Mouse (Mus musculus) natural killer cell, adult 2 months (primary cell): ENCODE measurements around the gene Wdr90.

ENCODE experiments used
- DNase-seq, 2 experiments: peaks; one replicate each; pipeline ENCODE4 v3.0.0; 2022; ENCODE audit warnings: low spot score in 2 of 2

Wdr90 gene

DNA sequence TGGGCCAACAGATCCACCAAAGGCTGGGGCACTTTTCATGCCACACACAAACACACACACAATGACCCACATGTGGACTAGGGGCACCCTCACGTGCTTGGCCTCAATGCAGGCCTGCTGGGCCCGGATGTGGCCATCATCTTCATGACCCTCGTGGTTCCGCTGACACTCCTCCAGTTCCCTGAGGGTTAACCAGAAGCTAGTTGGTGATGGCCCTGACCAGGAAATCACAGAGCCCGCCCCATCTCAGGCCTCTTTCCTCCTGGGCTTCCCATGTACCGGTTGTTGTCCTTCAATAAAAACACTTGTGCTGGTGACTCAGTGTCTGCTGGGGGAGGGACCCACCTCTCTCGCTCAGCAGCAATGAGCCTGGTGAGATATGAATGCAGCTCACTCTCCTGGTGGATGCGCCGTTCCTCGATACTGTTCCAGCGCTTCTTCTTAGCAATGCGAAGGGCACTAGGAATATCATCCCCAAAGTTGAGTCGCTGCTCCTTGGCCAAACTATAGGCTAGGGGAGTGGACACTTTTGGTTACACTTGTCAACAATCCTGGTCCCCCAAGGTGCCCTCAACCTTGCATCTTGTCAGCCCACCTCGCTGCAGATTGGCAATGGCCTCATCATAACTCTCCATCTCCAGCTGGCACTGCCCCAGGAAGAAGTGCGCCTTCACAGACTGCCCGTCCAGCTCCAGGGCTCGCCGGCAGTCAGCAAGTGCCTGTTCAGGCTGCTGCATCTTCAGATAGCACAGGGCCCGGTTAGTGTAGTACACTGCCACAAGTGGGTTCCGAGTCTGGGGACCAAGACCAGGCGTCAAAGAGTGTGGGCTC is 29.6 kb downstream of the Wdr90 start:
- no peak for DNase-seq

DNA sequence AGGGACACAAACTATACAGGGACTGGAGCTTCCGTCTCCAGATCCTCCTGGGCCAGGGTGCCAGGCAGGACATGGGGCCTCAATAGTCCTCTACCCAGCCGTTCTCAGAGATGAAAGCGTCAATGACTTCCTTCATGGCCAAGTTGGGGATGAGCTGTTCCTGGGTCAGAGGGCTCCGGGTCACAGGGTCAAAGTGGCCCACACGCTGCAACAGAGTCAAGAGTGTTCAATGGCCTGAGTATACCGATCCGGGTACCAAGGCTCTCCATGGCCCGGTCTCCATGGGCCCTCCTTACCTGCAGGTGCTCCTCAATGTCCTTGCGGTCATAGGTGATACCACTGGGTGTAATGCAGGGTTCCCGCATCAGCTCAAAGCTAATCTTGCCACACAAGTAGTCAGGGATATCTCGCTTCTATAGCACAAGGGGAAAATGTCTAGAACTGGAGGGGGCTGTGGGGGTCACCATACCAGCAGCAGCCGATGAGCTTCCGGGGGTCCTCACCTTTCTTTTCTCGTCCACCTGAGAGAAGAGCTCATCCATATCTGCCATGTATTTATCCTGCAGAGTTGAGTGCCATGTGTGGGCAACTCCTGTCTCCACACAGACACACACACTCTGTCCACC is 30.4 kb downstream of the Wdr90 start:
- DNase-seq = no peak

- DNase-seq = no peak
Measured at GRCm38 (mm10) chr17:25830200-25830753, 31.0 kb downstream of the Wdr90 start.

GRCm38 (mm10) chr17:25829558-25830017 is 31.7 kb downstream of the Wdr90 start:
- no peak for DNase-seq

GRCm38 (mm10) chr17:25828712-25829557 is 32.4 kb downstream of the Wdr90 start, which contains the start of gene Jmjd8:
Gene Jmjd8 (plus strand): TSS chr17:25828867.
- peak; percentile 53 to 56 for DNase-seq

GRCm38 (mm10) chr17:25828223-25828594 is 33.1 kb downstream of the Wdr90 start:
- no peak for DNase-seq

- no peak for DNase-seq
Measured at GRCm38 (mm10) chr17:25827546-25828222, 33.6 kb downstream of the Wdr90 start.

DNA sequence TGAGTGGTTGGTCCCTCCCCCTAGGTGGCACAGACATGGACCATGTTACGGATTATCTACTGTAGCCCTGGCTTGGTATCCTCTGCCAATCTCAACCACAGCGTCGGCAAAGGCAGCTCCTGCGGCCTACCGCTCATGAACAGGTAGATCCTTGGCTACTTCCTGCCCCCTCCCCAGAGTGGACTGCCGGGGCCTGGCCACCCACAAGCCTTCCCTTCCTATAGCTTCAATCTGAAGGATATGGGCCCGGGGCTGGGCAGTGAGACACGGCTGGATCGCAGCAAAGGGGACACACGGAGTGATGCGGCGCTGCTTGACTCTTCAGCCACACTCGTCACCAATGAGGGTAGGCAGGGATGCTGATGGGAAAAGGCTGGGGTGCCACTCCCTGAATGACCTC is 34.3 kb downstream of the Wdr90 start:
- no peak for DNase-seq

DNA sequence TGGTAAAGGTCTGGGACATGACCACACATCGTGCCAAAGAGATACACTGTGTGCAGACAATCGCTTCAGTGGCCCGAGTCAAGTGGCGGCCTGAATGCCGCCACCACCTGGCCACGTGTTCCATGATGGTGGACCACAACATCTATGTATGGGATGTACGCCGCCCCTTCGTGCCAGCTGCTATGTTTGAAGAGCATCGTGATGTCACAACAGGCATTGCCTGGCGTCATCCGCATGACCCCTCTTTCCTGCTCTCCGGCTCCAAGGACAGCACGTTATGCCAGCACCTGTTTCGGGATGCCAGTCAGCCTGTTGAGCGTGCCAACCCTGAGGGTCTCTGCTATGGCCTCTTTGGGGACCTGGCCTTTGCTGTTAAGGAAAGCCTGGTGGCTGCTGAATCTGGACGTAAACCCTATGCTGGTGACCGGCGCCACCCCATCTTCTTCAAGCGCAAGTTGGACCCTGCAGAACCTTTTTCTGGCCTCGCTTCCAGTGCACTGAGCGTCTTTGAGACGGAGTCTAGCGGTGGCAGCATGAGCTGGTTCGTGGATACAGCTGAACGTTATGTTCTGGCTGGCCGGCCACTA is 35.2 kb downstream of the Wdr90 start:
- DNase-seq = no peak

GRCm38 (mm10) chr17:25825311-25825710 is 36.0 kb downstream of the Wdr90 start:
- DNase-seq = no peak

- no peak for DNase-seq
Measured at GRCm38 (mm10) chr17:25824362-25825142, 36.7 kb downstream of the Wdr90 start.

DNA sequence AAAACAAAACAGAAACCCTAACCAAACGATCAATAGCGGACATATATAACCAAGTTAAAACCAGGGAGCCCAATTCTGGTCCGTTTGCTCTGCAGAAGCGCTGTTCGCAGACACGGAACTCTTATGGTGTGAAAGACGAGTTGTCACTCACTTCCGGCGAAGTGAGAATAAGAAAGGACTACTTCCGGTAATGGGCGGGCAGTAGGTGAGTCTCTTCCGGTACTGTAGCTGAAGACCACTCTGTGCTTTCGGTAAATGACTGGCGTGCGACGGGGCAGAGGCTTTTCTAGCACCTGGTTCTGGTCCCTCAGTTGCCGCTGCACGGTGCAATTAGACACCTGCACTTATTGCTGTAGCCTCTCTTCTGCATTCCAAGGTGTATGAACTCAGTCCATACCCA is 37.8 kb downstream of the Wdr90 start, which contains the start of gene Wdr24:
Gene Wdr24, plus strand, starts transcription at position 176 of the 400 bp plus-strand sequence.
- DNase-seq = peak; percentile 75 to 79

GRCm38 (mm10) chr17:25818851-25819780 is 42.2 kb downstream of the Wdr90 start:
- DNase-seq = no peak

GRCm38 (mm10) chr17:25817662-25818061 is 43.6 kb downstream of the Wdr90 start:
- no peak for DNase-seq

DNA sequence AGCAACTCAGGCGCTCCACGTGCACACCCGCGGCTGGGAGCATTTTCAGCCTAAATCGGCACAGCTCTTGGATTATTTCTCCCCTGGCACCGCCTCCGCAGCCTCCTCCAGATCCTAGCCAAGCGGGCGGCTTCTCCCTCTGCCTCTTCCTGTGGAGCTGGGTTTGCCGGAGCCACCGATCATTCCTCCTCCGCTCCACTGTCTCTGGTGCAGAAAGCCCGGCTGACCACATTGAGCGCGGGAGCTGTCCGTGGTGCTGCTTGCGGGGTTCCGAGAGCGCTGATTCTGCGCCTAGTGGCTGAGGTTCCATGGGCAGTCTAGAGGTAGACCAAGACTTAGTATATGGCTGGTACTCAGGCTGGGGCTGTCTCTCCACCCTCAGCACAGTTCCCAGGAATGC is 47.8 kb downstream of the Wdr90 start:
- DNase-seq = peak; percentile 57 to 73

- DNase-seq = no peak
Measured at GRCm38 (mm10) chr17:25810890-25811289, 50.4 kb downstream of the Wdr90 start.

DNA sequence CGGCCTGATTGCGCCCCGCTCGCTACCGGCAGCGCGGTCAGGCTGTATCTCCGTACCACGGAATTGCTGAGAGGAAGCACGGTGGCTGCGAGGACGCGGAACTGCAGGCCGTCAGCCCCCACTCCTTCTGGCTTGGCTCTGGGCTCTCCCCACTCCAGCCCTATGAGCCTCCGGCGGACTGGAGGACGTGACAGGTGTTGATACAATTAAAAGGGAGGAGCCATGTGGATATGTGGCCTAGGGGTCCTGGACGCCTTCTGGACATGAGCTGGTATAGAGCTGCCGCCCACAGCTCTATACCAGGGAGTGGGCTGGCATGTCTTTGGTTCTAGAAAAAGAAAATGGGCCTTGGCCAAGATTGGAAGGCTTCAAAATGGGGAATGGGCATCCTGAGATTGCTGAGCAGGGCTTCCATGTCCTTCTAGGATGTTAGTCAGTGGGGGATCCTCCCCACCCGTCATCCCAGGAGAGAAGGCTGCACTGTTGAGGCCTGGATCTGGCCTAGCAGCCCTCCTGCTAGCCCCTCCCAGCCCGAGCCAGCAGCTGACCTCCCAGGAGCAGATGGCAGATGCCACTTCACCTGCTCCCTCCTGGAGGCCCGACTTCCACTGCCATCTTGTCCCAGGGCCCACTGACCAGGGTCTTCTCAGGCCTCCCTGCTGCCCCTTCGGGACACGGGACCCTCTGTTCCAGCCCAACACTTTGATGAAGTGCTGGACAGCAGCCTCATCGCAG is 51.5 kb downstream of the Wdr90 start:
- DNase-seq = no peak
